Mouse (Mus musculus): Measurements from ENCODE around the gene Exoc2. TPM values are rescaled to one million over a fixed set of nuclear protein-coding genes. Genes with fewer than 3 reads are reported as not detected.

Exoc2 gene
- polyA plus RNA-seq, 1 experiment: 11.3 TPM

DNA sequence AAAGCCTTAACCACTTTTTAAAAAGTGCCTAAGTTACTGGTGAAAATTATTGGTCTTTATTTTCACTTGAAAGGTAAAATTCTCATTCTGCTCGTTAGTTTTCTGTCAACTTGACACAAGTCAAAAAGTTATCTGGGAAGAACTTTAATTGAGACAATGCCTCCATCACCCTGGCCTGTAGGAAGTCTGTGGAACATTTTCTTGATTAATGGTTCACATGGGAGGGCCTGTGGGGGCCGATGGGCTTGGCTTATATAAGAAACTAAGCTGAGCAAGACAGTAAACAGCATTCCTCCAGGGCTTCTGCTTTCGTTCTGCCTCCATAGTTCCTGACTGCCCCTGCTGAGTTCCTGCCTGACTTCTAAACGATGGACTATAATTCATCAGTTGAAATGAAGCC lies 81.6 kb downstream of the Exoc2 start:
- no peak for DNase-seq (ENCODE audit: low read depth)

GRCm38 (mm10) chr13:30891223-30891622 lies 82.7 kb downstream of the Exoc2 start:
- no peak for DNase-seq (ENCODE audit: low read depth)

GRCm38 (mm10) chr13:30888480-30888879 lies 85.4 kb downstream of the Exoc2 start:
- no peak for DNase-seq (ENCODE audit: low read depth)

- DNase-seq (ENCODE audit: low read depth): no peak
Measured at GRCm38 (mm10) chr13:30880310-30880709, 93.6 kb downstream of the Exoc2 start.

- DNase-seq (ENCODE audit: low read depth): peak; percentile 20
Measured at GRCm38 (mm10) chr13:30879871-30880270, 94.0 kb downstream of the Exoc2 start.

DNA sequence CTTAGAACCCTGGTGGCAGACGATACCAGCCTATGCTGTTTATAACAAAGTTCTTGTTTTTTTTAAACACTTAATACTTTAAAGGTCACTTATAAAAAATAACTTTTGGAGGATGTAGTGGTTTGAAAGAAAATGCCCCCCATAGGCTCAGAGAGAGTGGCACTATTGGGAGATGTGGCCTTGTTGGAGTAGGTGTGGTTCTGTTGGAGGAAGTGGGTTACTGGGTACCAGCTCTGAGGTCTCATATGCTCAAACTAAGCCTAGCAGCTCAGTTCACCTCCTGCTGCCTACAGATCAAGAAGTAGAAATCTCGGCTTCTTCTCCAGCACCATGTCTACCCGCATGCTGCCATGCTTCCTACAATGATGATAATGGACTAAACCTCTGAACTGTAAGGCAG lies 98.1 kb downstream of the Exoc2 start:
- no peak for DNase-seq (ENCODE audit: low read depth)

GRCm38 (mm10) chr13:30873472-30873871 lies 100.4 kb downstream of the Exoc2 start:
- DNase-seq (ENCODE audit: low read depth): no peak

GRCm38 (mm10) chr13:30865486-30865885 lies 108.4 kb downstream of the Exoc2 start:
- DNase-seq (ENCODE audit: low read depth): no peak

DNA sequence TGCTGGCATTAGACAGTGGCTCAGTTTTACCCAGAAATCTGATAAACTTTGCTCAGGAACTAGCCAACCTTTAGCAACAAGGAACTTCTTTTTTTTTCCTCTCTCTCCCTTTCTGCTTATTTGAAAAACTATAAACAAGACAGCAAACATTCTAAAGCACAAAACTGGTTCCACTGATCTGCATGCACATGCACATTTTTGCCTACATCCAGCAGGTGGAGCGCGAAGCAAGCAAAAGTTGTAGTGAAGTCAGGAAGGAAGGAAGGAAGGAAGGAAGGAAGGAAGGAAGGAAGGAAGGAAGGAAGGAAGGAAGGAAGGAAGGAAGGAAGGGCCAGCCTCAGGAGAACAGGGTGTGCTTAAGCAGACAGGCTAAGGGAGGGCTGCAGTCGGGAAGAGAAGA lies 109.9 kb downstream of the Exoc2 start:
- DNase-seq (ENCODE audit: low read depth): no peak

DNA sequence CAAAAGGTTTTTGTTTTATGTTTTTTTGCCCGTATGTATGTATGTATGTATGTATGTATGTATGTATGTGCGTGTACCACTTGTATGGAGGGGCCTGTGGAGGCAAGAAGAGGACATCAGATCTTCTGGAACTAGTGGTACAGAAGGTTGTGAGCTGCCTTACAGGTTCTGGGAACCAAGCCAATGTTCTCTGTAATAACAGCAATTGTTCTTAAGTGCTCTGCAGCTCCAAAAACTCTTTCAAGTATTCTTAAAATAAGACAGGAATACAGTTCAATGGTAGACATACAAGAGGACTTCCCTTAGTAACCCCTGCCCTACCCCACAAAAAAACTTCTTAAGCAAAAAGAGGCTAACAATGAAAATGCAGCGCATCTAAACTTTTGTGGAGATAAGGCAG lies 115.5 kb downstream of the Exoc2 start:
- no peak for DNase-seq (ENCODE audit: low read depth)

GRCm38 (mm10) chr13:30850736-30851135 lies 123.2 kb downstream of the Exoc2 start:
- DNase-seq (ENCODE audit: low read depth): no peak

- DNase-seq (ENCODE audit: low read depth): peak; percentile 22
Measured at GRCm38 (mm10) chr13:30848001-30848400, 125.9 kb downstream of the Exoc2 start.

DNA sequence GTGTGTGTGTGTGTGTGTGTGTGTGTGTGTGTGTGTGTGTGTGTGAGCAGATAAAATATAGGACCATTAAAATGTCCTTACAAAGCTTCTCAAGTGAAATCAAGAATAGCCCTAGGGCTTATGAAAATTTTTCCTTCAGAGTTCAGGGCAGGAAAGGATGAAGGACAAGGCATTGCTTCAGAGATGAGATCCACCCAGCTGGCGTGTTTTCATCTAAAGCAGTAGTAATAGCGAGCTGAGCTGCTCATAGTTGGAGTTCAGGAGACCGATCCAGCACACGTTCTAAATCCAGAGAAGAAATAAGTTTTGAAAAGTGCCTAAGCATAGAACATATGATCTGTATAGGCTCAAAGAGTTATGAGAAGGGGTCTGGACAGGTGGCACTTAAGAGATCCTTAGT lies 127.4 kb downstream of the Exoc2 start:
- no peak for DNase-seq (ENCODE audit: low read depth)

DNA sequence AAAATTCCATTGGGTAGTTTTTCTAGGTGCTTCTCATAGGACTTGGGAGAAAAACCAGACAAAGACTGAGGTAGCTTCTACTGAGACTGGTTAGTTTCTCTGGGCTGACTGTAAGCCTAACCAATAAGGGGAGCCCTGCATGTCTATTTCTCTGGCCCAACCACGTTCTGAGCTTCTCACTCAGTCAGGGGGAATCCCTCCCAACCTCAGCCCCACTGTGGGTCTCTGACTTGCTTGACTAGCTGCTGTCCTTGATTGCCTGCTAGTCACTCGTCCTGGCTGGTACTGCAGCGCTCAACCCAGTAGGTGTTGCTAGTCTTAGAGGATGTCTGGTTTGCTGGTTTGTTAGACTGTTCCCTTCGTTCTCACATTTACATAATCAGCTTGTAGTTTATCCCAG lies 130.8 kb downstream of the Exoc2 start:
- DNase-seq (ENCODE audit: low read depth): no peak

DNA sequence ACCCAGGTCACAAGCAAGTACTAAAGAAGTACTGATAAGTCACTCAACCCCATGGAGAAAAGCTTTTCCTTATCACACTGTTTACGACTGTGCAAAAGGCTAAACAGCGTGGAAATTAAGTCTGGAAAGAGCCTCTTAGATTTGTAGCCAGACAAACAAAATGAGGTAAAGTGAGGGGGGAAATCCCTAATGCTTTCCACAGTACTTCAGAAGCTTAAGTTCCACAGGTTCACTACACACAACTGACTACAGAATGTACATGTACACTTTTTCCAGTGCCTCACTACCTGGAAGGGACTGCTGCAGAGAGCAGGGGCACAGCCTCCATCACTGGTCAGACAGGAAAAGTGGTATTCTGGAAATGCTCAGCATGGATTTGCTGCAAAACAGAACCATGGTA lies 132.1 kb downstream of the Exoc2 start:
- no peak for DNase-seq (ENCODE audit: low read depth)

DNA sequence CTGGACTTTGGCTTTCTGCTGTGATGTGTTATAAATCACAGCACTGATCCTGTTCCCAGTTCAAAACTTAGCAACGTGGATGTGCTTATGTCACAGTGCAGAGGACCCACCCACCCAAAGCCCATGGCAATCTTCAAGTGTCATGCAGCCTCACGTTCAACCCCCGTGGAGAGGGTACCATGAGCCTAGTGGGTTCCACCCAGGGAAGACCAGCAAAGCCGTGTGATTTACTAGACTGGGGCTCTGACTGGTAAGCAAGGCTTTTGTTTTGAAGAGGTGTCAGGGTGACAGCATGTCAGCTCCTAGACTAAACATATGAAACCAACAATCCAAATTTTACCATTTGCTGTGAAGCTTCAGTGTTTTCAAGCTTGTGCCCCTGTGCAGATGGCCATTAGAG lies 132.6 kb downstream of the Exoc2 start:
- DNase-seq (ENCODE audit: low read depth): no peak

GRCm38 (mm10) chr13:30840700-30841099 lies 133.2 kb downstream of the Exoc2 start:
- DNase-seq (ENCODE audit: low read depth): no peak

DNA sequence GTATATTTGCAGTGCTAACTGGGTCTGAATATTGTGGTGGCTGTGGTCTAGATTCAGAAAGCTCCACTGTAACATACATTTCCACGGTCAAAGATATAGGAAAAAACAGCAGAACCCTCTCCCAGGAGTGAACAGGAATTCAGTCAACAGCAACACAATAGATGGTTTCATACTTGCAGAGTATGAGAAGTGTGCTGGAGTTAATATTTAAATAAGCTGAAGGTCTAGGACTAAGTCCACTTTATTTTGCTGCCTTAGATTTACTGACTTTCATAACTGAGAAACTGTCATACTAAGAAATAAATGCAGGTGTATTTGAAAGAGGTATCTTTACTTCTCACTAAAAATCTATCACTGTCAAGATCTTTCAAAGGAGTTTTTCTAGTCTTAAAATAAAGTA lies 137.6 kb downstream of the Exoc2 start:
- DNase-seq (ENCODE audit: low read depth): no peak

DNA sequence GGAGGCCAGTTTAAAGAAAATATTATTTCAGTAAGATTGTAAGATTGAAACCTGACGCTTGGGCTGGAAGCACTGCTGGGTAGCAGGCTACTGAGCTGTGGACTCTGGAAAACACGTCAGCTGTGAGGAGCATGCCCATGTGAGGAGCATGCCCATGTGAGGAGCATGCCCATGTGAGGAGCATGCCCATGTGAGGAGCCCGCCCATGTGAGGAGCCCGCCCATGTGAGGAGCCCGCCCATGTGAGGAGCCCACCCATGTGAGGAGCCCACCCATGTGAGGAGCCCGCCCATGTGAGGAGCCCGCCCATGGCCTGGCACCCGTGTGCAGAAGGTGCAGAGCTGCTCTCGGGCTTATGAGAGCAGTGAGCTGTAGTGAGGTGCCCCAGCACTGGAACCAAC lies 139.0 kb downstream of the Exoc2 start:
- DNase-seq (ENCODE audit: low read depth): no peak

- DNase-seq (ENCODE audit: low read depth): no peak
Measured at GRCm38 (mm10) chr13:30834349-30834748, 139.5 kb downstream of the Exoc2 start.

DNA sequence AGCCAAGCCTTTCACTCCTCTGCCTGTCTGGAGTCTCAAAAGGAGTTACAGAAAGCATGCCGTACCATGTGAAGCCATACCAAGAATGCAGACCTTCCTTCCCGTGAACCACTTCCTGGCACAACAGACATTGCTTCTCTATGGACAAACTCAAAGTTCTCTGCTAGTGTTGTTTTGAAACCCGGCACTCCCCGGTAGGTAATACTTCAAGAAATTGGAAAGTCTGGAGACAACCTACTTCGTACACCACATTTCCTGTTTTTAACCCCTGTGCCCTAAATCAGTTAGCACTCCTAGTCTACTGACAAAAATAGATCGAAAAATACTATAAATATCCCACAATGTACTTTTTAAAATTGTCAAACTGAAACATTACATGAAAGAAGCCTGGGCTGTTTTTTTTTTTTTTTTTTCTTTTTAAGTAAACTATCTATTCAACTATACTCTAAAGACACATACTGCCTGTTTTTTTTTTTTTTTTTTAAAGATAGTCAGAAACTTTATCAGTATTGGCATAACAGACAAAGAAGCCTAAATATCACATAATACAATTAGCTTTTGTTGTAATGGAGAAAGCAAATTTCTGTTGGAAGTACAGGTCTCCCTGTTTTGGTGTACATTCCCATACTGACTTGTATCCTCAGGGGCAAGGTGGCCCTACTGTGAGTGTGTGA lies 140.3 kb downstream of the Exoc2 start:
- no peak for DNase-seq (ENCODE audit: low read depth)

- DNase-seq (ENCODE audit: low read depth): no peak
Measured at GRCm38 (mm10) chr13:30831369-30831768, 142.5 kb downstream of the Exoc2 start.

DNA sequence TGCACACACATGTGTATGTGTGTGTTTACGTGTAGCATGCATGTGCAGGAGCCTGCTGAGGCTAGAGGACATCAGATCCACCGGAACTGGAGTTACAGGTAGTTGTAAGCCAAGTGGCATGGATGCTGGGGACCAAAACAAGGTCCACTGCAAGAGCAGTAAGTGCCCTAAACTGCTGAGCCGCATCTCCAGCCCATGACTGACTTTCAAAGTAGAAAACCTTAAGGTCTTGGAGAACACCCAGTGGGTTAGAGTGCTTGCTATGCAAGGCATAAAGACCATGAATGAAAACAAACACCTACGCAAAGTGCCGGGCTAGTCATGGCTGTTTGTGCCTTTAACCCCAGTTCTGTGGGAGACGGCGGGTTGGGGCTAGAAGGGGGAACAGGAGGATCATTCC lies 147.4 kb downstream of the Exoc2 start:
- no peak for DNase-seq (ENCODE audit: low read depth)

GRCm38 (mm10) chr13:30824903-30825302 lies 149.0 kb downstream of the Exoc2 start:
- DNase-seq (ENCODE audit: low read depth): no peak
